Mouse (Mus musculus): ENCODE measurements around the gene Ncmap.

The Ncmap gene

GRCm38 (mm10) chr4:135397991-135398390, at the start of gene Ncmap:
Gene Ncmap (minus strand): TSS chr4:135398227.
- no peak for DNase-seq (ENCODE audit: low read depth, low spot score)

- no peak for DNase-seq (ENCODE audit: low read depth, low spot score)
Observed at GRCm38 (mm10) chr4:135442473-135442872, 44.4 kb upstream of the Ncmap start.

- DNase-seq (ENCODE audit: low read depth, low spot score), result peak; percentile 88
Observed at GRCm38 (mm10) chr4:135439904-135440522, 42.0 kb upstream of the Ncmap start.

- peak; percentile 94 for DNase-seq (ENCODE audit: low read depth, low spot score)
Observed at GRCm38 (mm10) chr4:135439188-135439647, 41.2 kb upstream of the Ncmap start.

GRCm38 (mm10) chr4:135437924-135438323, 39.9 kb upstream of the Ncmap start:
- DNase-seq (ENCODE audit: low read depth, low spot score), result peak; percentile 43

- no peak for DNase-seq (ENCODE audit: low read depth, low spot score)
Observed at GRCm38 (mm10) chr4:135436291-135436690, 38.3 kb upstream of the Ncmap start.

GRCm38 (mm10) chr4:135434395-135434789, 36.4 kb upstream of the Ncmap start:
- DNase-seq (ENCODE audit: low read depth, low spot score), result no peak

GRCm38 (mm10) chr4:135433443-135434394, 35.7 kb upstream of the Ncmap start, which contains the start of gene Rcan3:
Gene Rcan3 (minus strand): TSS chr4:135433853.
- peak; percentile 88 for DNase-seq (ENCODE audit: low read depth, low spot score)

GRCm38 (mm10) chr4:135433086-135433442, 35.0 kb upstream of the Ncmap start:
- DNase-seq (ENCODE audit: low read depth, low spot score), result no peak

GRCm38 (mm10) chr4:135429990-135430760, 32.1 kb upstream of the Ncmap start:
- DNase-seq (ENCODE audit: low read depth, low spot score), result no peak

GRCm38 (mm10) chr4:135429383-135429782, 31.4 kb upstream of the Ncmap start:
- DNase-seq (ENCODE audit: low read depth, low spot score), result no peak

GRCm38 (mm10) chr4:135426587-135426986, 28.6 kb upstream of the Ncmap start:
- DNase-seq (ENCODE audit: low read depth, low spot score), result no peak

- no peak for DNase-seq (ENCODE audit: low read depth, low spot score)
Observed at GRCm38 (mm10) chr4:135425625-135426024, 27.6 kb upstream of the Ncmap start.

GRCm38 (mm10) chr4:135420961-135421360, 22.9 kb upstream of the Ncmap start:
- no peak for DNase-seq (ENCODE audit: low read depth, low spot score)

- DNase-seq (ENCODE audit: low read depth, low spot score), result no peak
Observed at GRCm38 (mm10) chr4:135420416-135420815, 22.4 kb upstream of the Ncmap start.

GRCm38 (mm10) chr4:135419996-135420395, 22.0 kb upstream of the Ncmap start:
- DNase-seq (ENCODE audit: low read depth, low spot score), result no peak

- no peak for DNase-seq (ENCODE audit: low read depth, low spot score)
Observed at GRCm38 (mm10) chr4:135416367-135416766, 18.3 kb upstream of the Ncmap start.

GRCm38 (mm10) chr4:135413491-135413890, 15.5 kb upstream of the Ncmap start:
- DNase-seq (ENCODE audit: low read depth, low spot score), result no peak

- DNase-seq (ENCODE audit: low read depth, low spot score), result peak; percentile 80
Observed at GRCm38 (mm10) chr4:135411633-135412032, 13.6 kb upstream of the Ncmap start.

GRCm38 (mm10) chr4:135406180-135406579, 8.2 kb upstream of the Ncmap start:
- peak; percentile 17 for DNase-seq (ENCODE audit: low read depth, low spot score)

GRCm38 (mm10) chr4:135404916-135405315, 6.9 kb upstream of the Ncmap start:
- DNase-seq (ENCODE audit: low read depth, low spot score), result no peak

GRCm38 (mm10) chr4:135404048-135404447, 6.0 kb upstream of the Ncmap start:
- DNase-seq (ENCODE audit: low read depth, low spot score), result no peak
